Mouse (Mus musculus): ENCODE measurements around the gene Gabra6. TPM values are rescaled to one million over a fixed set of nuclear protein-coding genes. Genes with fewer than 3 reads are reported as not detected.

The Gabra6 gene
- not detected in 2 replicates for total RNA-seq (2014; fragmentation: Nextera tagmentation)
- not detected in 2 replicates for total RNA-seq (2017)
- not detected in 2 replicates for polyA plus RNA-seq (2012)

GRCm38 (mm10) chr11:42320882-42321281, at the start of gene Gabra6:
Gene Gabra6 (minus strand): TSS chr11:42321072.
- ATAC-seq (ENCODE audit: extremely low read depth, insufficient number of reproducible peaks, low FRiP score, poor library complexity, severe bottlenecking) (no peak), DNase-seq (ENCODE audit: low spot score) (no peak)
- H3K4me1 ChIP-seq (ENCODE audit: insufficient read depth, low read depth, low read length): no peaks in the 10 kb centered on the region
- H3K9me3 ChIP-seq (replicated peaks): no peaks in the 10 kb centered on the region
- H3K27me3 ChIP-seq (ENCODE audit: insufficient read depth, low read length): no peaks in the 10 kb centered on the region
- H3K36me3 ChIP-seq (replicated peaks): no peaks in the 10 kb centered on the region
- no peak within 1 kb of the TSS for H3K4me3 ChIP-seq (ENCODE audit: low read depth, low read length)
- TF ChIP-seq TAL1 (conservative IDR thresholded peaks at IDR 0.05; ENCODE audit: low read depth, low read length): no peak
- TF ChIP-seq CTCF (IDR thresholded peaks at IDR 0.05; ENCODE audit: low read depth, low read length): no peak
- no peak for TF ChIP-seq GATA1 (IDR thresholded peaks at IDR 0.05; ENCODE audit: borderline replicate concordance, low read length)
- TF ChIP-seq GATA2 (IDR thresholded peaks at IDR 0.05; ENCODE audit: borderline replicate concordance, low read depth, low read length): no peak
- TF ChIP-seq POLR2AphosphoS5 (IDR thresholded peaks at IDR 0.05; ENCODE audit: insufficient replicate concordance, low read depth, low read length): no peak

- TF ChIP-seq POLR2AphosphoS5 (IDR thresholded peaks at IDR 0.05; ENCODE audit: insufficient replicate concordance, low read depth, low read length): no peak
- TF ChIP-seq CTCF (IDR thresholded peaks at IDR 0.05; ENCODE audit: low read depth, low read length): no peak
- TF ChIP-seq TAL1 (conservative IDR thresholded peaks at IDR 0.05; ENCODE audit: low read depth, low read length): no peak
- no peak for TF ChIP-seq GATA1 (IDR thresholded peaks at IDR 0.05; ENCODE audit: borderline replicate concordance, low read length)
- no peak for TF ChIP-seq GATA2 (IDR thresholded peaks at IDR 0.05; ENCODE audit: borderline replicate concordance, low read depth, low read length)
- ATAC-seq (ENCODE audit: extremely low read depth, insufficient number of reproducible peaks, low FRiP score, poor library complexity, severe bottlenecking) (no peak), DNase-seq (ENCODE audit: low spot score) (no peak)
- Histone ChIP-seq H3K36me3 (replicated peaks) (no peaks in the 10 kb centered on the region), H3K4me3 (ENCODE audit: low read depth, low read length) (no peak overlapping the region), H3K9me3 (replicated peaks) (no peaks in the 10 kb centered on the region), H3K27me3 (ENCODE audit: insufficient read depth, low read length) (no peaks in the 10 kb centered on the region), H3K4me1 (ENCODE audit: insufficient read depth, low read depth, low read length) (no peaks in the 10 kb centered on the region)
Observed at GRCm38 (mm10) chr11:42365544-42365943, 44.7 kb upstream of the Gabra6 start.

GRCm38 (mm10) chr11:42332121-42332520, 11.2 kb upstream of the Gabra6 start:
- no peak overlapping the region for H3K4me3 ChIP-seq (ENCODE audit: low read depth, low read length)
- DNase-seq (ENCODE audit: low spot score): no peak
- H3K27me3 ChIP-seq (ENCODE audit: insufficient read depth, low read length): no peaks in the 10 kb centered on the region
- TF ChIP-seq GATA1 (IDR thresholded peaks at IDR 0.05; ENCODE audit: borderline replicate concordance, low read length) (no peak), POLR2AphosphoS5 (IDR thresholded peaks at IDR 0.05; ENCODE audit: insufficient replicate concordance, low read depth, low read length) (no peak), CTCF (IDR thresholded peaks at IDR 0.05; ENCODE audit: low read depth, low read length) (no peak), GATA2 (IDR thresholded peaks at IDR 0.05; ENCODE audit: borderline replicate concordance, low read depth, low read length) (no peak), TAL1 (conservative IDR thresholded peaks at IDR 0.05; ENCODE audit: low read depth, low read length) (no peak)
- no peaks in the 10 kb centered on the region for H3K4me1 ChIP-seq (ENCODE audit: insufficient read depth, low read depth, low read length)
- no peak for ATAC-seq (ENCODE audit: extremely low read depth, insufficient number of reproducible peaks, low FRiP score, poor library complexity, severe bottlenecking)
- no peaks in the 10 kb centered on the region for H3K9me3 ChIP-seq (replicated peaks)
- no peaks in the 10 kb centered on the region for H3K36me3 ChIP-seq (replicated peaks)

- ATAC-seq (ENCODE audit: extremely low read depth, insufficient number of reproducible peaks, low FRiP score, poor library complexity, severe bottlenecking): no peak
- no peaks in the 10 kb centered on the region for H3K9me3 ChIP-seq (replicated peaks)
- DNase-seq (ENCODE audit: low spot score): no peak
- H3K4me1 ChIP-seq (ENCODE audit: insufficient read depth, low read depth, low read length): no peaks in the 10 kb centered on the region
- no peak overlapping the region for H3K4me3 ChIP-seq (ENCODE audit: low read depth, low read length)
- no peaks in the 10 kb centered on the region for H3K36me3 ChIP-seq (replicated peaks)
- TF ChIP-seq CTCF (IDR thresholded peaks at IDR 0.05; ENCODE audit: low read depth, low read length) (no peak), POLR2AphosphoS5 (IDR thresholded peaks at IDR 0.05; ENCODE audit: insufficient replicate concordance, low read depth, low read length) (no peak), GATA1 (IDR thresholded peaks at IDR 0.05; ENCODE audit: borderline replicate concordance, low read length) (no peak), GATA2 (IDR thresholded peaks at IDR 0.05; ENCODE audit: borderline replicate concordance, low read depth, low read length) (no peak), TAL1 (conservative IDR thresholded peaks at IDR 0.05; ENCODE audit: low read depth, low read length) (no peak)
- H3K27me3 ChIP-seq (ENCODE audit: insufficient read depth, low read length): no peaks in the 10 kb centered on the region
Observed at GRCm38 (mm10) chr11:42326262-42326661, 5.4 kb upstream of the Gabra6 start.

GRCm38 (mm10) chr11:42321560-42321959, 688 bp upstream of the Gabra6 start:
- TF ChIP-seq GATA1 (IDR thresholded peaks at IDR 0.05; ENCODE audit: borderline replicate concordance, low read length) (no peak), CTCF (IDR thresholded peaks at IDR 0.05; ENCODE audit: low read depth, low read length) (no peak), GATA2 (IDR thresholded peaks at IDR 0.05; ENCODE audit: borderline replicate concordance, low read depth, low read length) (no peak), TAL1 (conservative IDR thresholded peaks at IDR 0.05; ENCODE audit: low read depth, low read length) (no peak), POLR2AphosphoS5 (IDR thresholded peaks at IDR 0.05; ENCODE audit: insufficient replicate concordance, low read depth, low read length) (no peak)
- Histone ChIP-seq H3K4me3 (ENCODE audit: low read depth, low read length) (no peak overlapping the region), H3K4me1 (ENCODE audit: insufficient read depth, low read depth, low read length) (no peaks in the 10 kb centered on the region), H3K27me3 (ENCODE audit: insufficient read depth, low read length) (no peaks in the 10 kb centered on the region), H3K9me3 (replicated peaks) (no peaks in the 10 kb centered on the region), H3K36me3 (replicated peaks) (no peaks in the 10 kb centered on the region)
- DNase-seq (ENCODE audit: low spot score) (no peak), ATAC-seq (ENCODE audit: extremely low read depth, insufficient number of reproducible peaks, low FRiP score, poor library complexity, severe bottlenecking) (no peak)

GRCm38 (mm10) chr11:42319521-42319920, 1.4 kb downstream of the Gabra6 start:
- no peak overlapping the region for H3K4me3 ChIP-seq (ENCODE audit: low read depth, low read length)
- H3K4me1 ChIP-seq (ENCODE audit: insufficient read depth, low read depth, low read length): no peaks in the 10 kb centered on the region
- DNase-seq (ENCODE audit: low spot score) (no peak), ATAC-seq (ENCODE audit: extremely low read depth, insufficient number of reproducible peaks, low FRiP score, poor library complexity, severe bottlenecking) (no peak)
- TF ChIP-seq TAL1 (conservative IDR thresholded peaks at IDR 0.05; ENCODE audit: low read depth, low read length) (no peak), POLR2AphosphoS5 (IDR thresholded peaks at IDR 0.05; ENCODE audit: insufficient replicate concordance, low read depth, low read length) (no peak), CTCF (IDR thresholded peaks at IDR 0.05; ENCODE audit: low read depth, low read length) (no peak), GATA1 (IDR thresholded peaks at IDR 0.05; ENCODE audit: borderline replicate concordance, low read length) (no peak), GATA2 (IDR thresholded peaks at IDR 0.05; ENCODE audit: borderline replicate concordance, low read depth, low read length) (no peak)
- no peaks in the 10 kb centered on the region for H3K27me3 ChIP-seq (ENCODE audit: insufficient read depth, low read length)
- H3K9me3 ChIP-seq (replicated peaks): no peaks in the 10 kb centered on the region
- H3K36me3 ChIP-seq (replicated peaks): no peaks in the 10 kb centered on the region
